Mouse (Mus musculus) stomach, embryonic 14.5 days (tissue): ENCODE measurements at regions not wholly inside any gene's neighbourhood (a gene's known extent, or its start where the extent isn't known, plus 50 kb on each side); places are given as distances from the start of the nearest gene placed in this dataset.

Source experiments
- ATAC-seq: fragments of 200-750 bp; cut with Nextera tagmentation; 2 replicates; pipeline ENCODE4 v1.8.0; 2017; ENCODE audit warnings: low read depth, moderate TSS enrichment; ENCODE audit not compliant: insufficient number of reproducible peaks, insufficient read depth, low FRiP score
- H3K27ac ChIP-seq: fragments of 300-500 bp; sonication (generic); 2 replicates; pipeline ENCODE4 v1.5.1; 2014; ENCODE audit warnings: mild to moderate bottlenecking, low read length, moderate library complexity, mixed read lengths
- H3K27me3 ChIP-seq: fragments of 300-500 bp; sonication (generic); 2 replicates; pipeline ENCODE4 v1.6.1; 2014; ENCODE audit warnings: low read length, control low read depth, mixed read lengths; ENCODE audit not compliant: control insufficient read depth, insufficient read depth
- H3K36me3 ChIP-seq: fragments of 300-500 bp; sonication (generic); 2 replicates; pipeline ENCODE4 v1.6.1; 2014; ENCODE audit warnings: mild to moderate bottlenecking, control low read depth, low read length, moderate library complexity, mixed read lengths; ENCODE audit not compliant: control insufficient read depth, insufficient read depth
- H3K4me1 ChIP-seq: fragments of 300-500 bp; sonication (generic); 2 replicates; pipeline ENCODE4 v1.6.1; 2014; ENCODE audit warnings: low read length, control low read depth, mixed read lengths; ENCODE audit not compliant: control insufficient read depth, insufficient read depth
- H3K4me2 ChIP-seq: fragments of 300-500 bp; sonication (generic); replicated peaks from 2 replicates; pipeline ENCODE4 v1.6.1; 2014; ENCODE audit warnings: low read depth, low read length, control low read depth
- H3K4me3 ChIP-seq: fragments of 300-500 bp; sonication (generic); 2 replicates; pipeline ENCODE4 v1.5.1; 2014; ENCODE audit warnings: low read depth, low read length, control low read depth
- H3K9ac ChIP-seq: fragments of 300-500 bp; sonication (generic); replicated peaks from 2 replicates; pipeline ENCODE4 v1.6.1; 2014; ENCODE audit warnings: low read depth, mild to moderate bottlenecking, control low read depth, low read length, moderate library complexity, mixed read lengths
- H3K9me3 ChIP-seq: fragments of 300-500 bp; sonication (generic); 2 replicates; pipeline ENCODE4 v1.6.1; 2016; ENCODE audit warnings: low read depth, low read length, control low read depth; ENCODE audit not compliant: control insufficient read depth
- WGBS: fragments of 180-500 bp; shearing (Covaris S2); extraction: QIAGEN DNeasy Blood & Tissue Kit; methylation state at CpG from one replicate; pipeline ENCODE4 v1.1.7; 2014; 5-methylcytosine and 5-hydroxymethylcytosine counted together

- no peak for ATAC-seq
- H3K36me3 ChIP-seq: no peaks in the 10 kb centered on the region
- no peaks in the 10 kb centered on the region for H3K27me3 ChIP-seq
- H3K27ac ChIP-seq: no peak overlapping the region
- H3K9me3 ChIP-seq: no peaks in the 10 kb centered on the region
- 64% methylated on average over 8 of the region's 8 CpGs for WGBS
- no peak overlapping the region for H3K4me3 ChIP-seq
- no peak overlapping the region for H3K4me2 ChIP-seq
- H3K4me1 ChIP-seq: no peaks in the 10 kb centered on the region
- no peak overlapping the region for H3K9ac ChIP-seq
Measured at GRCm38 (mm10) chr2:61354104-61354503, 224.3 kb upstream of the Tank start.

- ATAC-seq: no peak
- Histone ChIP-seq H3K27ac (no peak overlapping the region), H3K4me2 (no peak overlapping the region), H3K27me3 (no peaks in the 10 kb centered on the region), H3K4me1 (no peaks in the 10 kb centered on the region), H3K4me3 (no peak overlapping the region), H3K9ac (no peak overlapping the region), H3K36me3 (no peaks in the 10 kb centered on the region), H3K9me3 (no peaks in the 10 kb centered on the region)
- WGBS: 80% methylated on average over 3 of the region's 3 CpGs
Measured at GRCm38 (mm10) chr2:61347451-61347850, 230.9 kb upstream of the Tank start.

- H3K9me3 ChIP-seq: no peaks in the 10 kb centered on the region
- H3K4me2 ChIP-seq: no peak overlapping the region
- no peaks in the 10 kb centered on the region for H3K27me3 ChIP-seq
- WGBS: 48% methylated on average over 8 of the region's 8 CpGs
- H3K4me3 ChIP-seq: no peak overlapping the region
- H3K4me1 ChIP-seq: no peaks in the 10 kb centered on the region
- no peaks in the 10 kb centered on the region for H3K36me3 ChIP-seq
- no peak overlapping the region for H3K9ac ChIP-seq
- H3K27ac ChIP-seq: no peak overlapping the region
- ATAC-seq: no peak
Measured at GRCm38 (mm10) chr2:61346012-61346760, 232.2 kb upstream of the Tank start.

GRCm38 (mm10) chr2:61345311-61345710 is 233.1 kb upstream of the Tank start:
- Histone ChIP-seq H3K36me3 (no peaks in the 10 kb centered on the region), H3K9ac (no peak overlapping the region), H3K27me3 (no peaks in the 10 kb centered on the region), H3K4me3 (no peak overlapping the region), H3K27ac (no peak overlapping the region), H3K4me1 (no peaks in the 10 kb centered on the region), H3K9me3 (no peaks in the 10 kb centered on the region), H3K4me2 (no peak overlapping the region)
- ATAC-seq: no peak
- WGBS: 74% methylated on average over 7 of the region's 7 CpGs

- WGBS: 71% methylated on average over 16 of the region's 16 CpGs
- no peaks in the 10 kb centered on the region for H3K9me3 ChIP-seq
- H3K4me1 ChIP-seq: no peaks in the 10 kb centered on the region
- no peaks in the 10 kb centered on the region for H3K27me3 ChIP-seq
- no peak overlapping the region for H3K4me3 ChIP-seq
- ATAC-seq: no peak
- no peak overlapping the region for H3K4me2 ChIP-seq
- H3K9ac ChIP-seq: no peak overlapping the region
- H3K36me3 ChIP-seq: no peaks in the 10 kb centered on the region
- H3K27ac ChIP-seq: no peak overlapping the region
Measured at GRCm38 (mm10) chr2:61344556-61345131, 233.7 kb upstream of the Tank start.

- no peaks in the 10 kb centered on the region for H3K27me3 ChIP-seq
- no peaks in the 10 kb centered on the region for H3K36me3 ChIP-seq
- no peak overlapping the region for H3K9ac ChIP-seq
- H3K4me2 ChIP-seq: no peak overlapping the region
- H3K27ac ChIP-seq: no peak overlapping the region
- WGBS: 69% methylated on average over 5 of the region's 5 CpGs
- no peaks in the 10 kb centered on the region for H3K9me3 ChIP-seq
- H3K4me1 ChIP-seq: no peaks in the 10 kb centered on the region
- H3K4me3 ChIP-seq: no peak overlapping the region
- ATAC-seq: no peak
Measured at GRCm38 (mm10) chr2:61341254-61341653, 237.1 kb upstream of the Tank start.

- no peaks in the 10 kb centered on the region for H3K4me1 ChIP-seq
- WGBS: 73% methylated on average over 4 of the region's 4 CpGs
- no peak overlapping the region for H3K4me2 ChIP-seq
- ATAC-seq: no peak
- H3K9me3 ChIP-seq: no peaks in the 10 kb centered on the region
- H3K36me3 ChIP-seq: no peaks in the 10 kb centered on the region
- no peak overlapping the region for H3K4me3 ChIP-seq
- no peak overlapping the region for H3K9ac ChIP-seq
- no peaks in the 10 kb centered on the region for H3K27me3 ChIP-seq
- H3K27ac ChIP-seq: no peak overlapping the region
Measured at GRCm38 (mm10) chr2:61319226-61319625, 259.2 kb upstream of the Tank start.

GRCm38 (mm10) chr2:61310405-61310804 is 268.0 kb upstream of the Tank start:
- ATAC-seq: no peak
- Histone ChIP-seq H3K27me3 (no peaks in the 10 kb centered on the region), H3K36me3 (no peaks in the 10 kb centered on the region), H3K9ac (no peak overlapping the region), H3K4me1 (no peaks in the 10 kb centered on the region), H3K4me2 (no peak overlapping the region), H3K27ac (no peak overlapping the region), H3K4me3 (no peak overlapping the region), H3K9me3 (no peaks in the 10 kb centered on the region)
- WGBS: 78% methylated on average over 4 of the region's 4 CpGs

GRCm38 (mm10) chr2:61309219-61309618 is 269.2 kb upstream of the Tank start:
- WGBS: 81% methylated on average over 2 of the region's 2 CpGs
- H3K4me2 ChIP-seq: no peak overlapping the region
- no peaks in the 10 kb centered on the region for H3K36me3 ChIP-seq
- no peak overlapping the region for H3K27ac ChIP-seq
- H3K9ac ChIP-seq: no peak overlapping the region
- H3K9me3 ChIP-seq: no peaks in the 10 kb centered on the region
- no peaks in the 10 kb centered on the region for H3K4me1 ChIP-seq
- H3K4me3 ChIP-seq: no peak overlapping the region
- no peaks in the 10 kb centered on the region for H3K27me3 ChIP-seq
- ATAC-seq: no peak
